Mouse (Mus musculus) lung, embryonic 14.5 days (tissue): ENCODE results near the gene Ripor2. TPM values are rescaled to one million over a fixed set of nuclear protein-coding genes. Genes with fewer than 3 reads are reported as not detected.

ENCODE experiments used
- ATAC-seq: fragments of 200-750 bp; cut with Nextera tagmentation; 2 replicates; pipeline ENCODE4 v1.8.0; 2017; ENCODE audit warnings: mild to moderate bottlenecking, moderate TSS enrichment, moderate library complexity; ENCODE audit not compliant: insufficient read depth
- DNase-seq: peaks from one replicate; pipeline ENCODE4 v3.0.0-alpha.2; 2015
- H3K27ac ChIP-seq: fragments of 300-500 bp; sonication (generic); 2 replicates; pipeline ENCODE4 v1.5.1; 2014; ENCODE audit warnings: low read depth, mild to moderate bottlenecking, moderate library complexity
- H3K27me3 ChIP-seq: fragments of 300-500 bp; sonication (generic); 2 replicates; pipeline ENCODE4 v1.6.1; 2014; ENCODE audit warnings: low read length, control low read depth; ENCODE audit not compliant: insufficient read depth
- H3K36me3 ChIP-seq: fragments of 300-500 bp; sonication (generic); 2 replicates; pipeline ENCODE4 v1.6.1; 2014; ENCODE audit warnings: control low read depth; ENCODE audit not compliant: insufficient read depth
- H3K4me1 ChIP-seq: fragments of 300-500 bp; sonication (generic); 2 replicates; pipeline ENCODE4 v1.6.1; 2014; ENCODE audit warnings: antibody characterized with exemption, control low read depth; ENCODE audit not compliant: insufficient read depth
- H3K4me2 ChIP-seq: fragments of 300-500 bp; sonication (generic); 2 replicates; pipeline ENCODE4 v1.6.1; 2014; ENCODE audit warnings: mild to moderate bottlenecking
- H3K4me3 ChIP-seq: fragments of 300-500 bp; sonication (generic); 2 replicates; pipeline ENCODE4 v1.5.1; 2014; ENCODE audit warnings: low read depth, low read length
- H3K9ac ChIP-seq: fragments of 300-500 bp; sonication (generic); 2 replicates; pipeline ENCODE4 v1.6.1; 2014
- H3K9me3 ChIP-seq: fragments of 300-500 bp; sonication (generic); 2 replicates; pipeline ENCODE4 v1.6.1; 2016; ENCODE audit warnings: low read depth, low read length, control low read depth
- CTCF ChIP-seq: IDR thresholded peaks from 2 replicates; pipeline ENCODE4 v1.5.1; 2016; ENCODE audit warnings: antibody characterized with exemption, low read depth
- WGBS: fragments of 180-500 bp; shearing (Covaris S2); extraction: QIAGEN DNeasy Blood & Tissue Kit; methylation state at CpG from one replicate; pipeline ENCODE4 v1.1.7; 2014; 5-methylcytosine and 5-hydroxymethylcytosine counted together
- polyA plus RNA-seq: library from polyadenylated mRNA; unstranded; fragments of >200 nt; fragmentation: Nextera tagmentation; extraction: Ambion mirVana; gene quantifications from 2 replicates; pipeline ENCODE4 v1.2.1, GENCODE M21; 2014

Gene Ripor2
- polyA plus RNA-seq, 1 experiment from 2014 or later = 5.6 TPM

DNA sequence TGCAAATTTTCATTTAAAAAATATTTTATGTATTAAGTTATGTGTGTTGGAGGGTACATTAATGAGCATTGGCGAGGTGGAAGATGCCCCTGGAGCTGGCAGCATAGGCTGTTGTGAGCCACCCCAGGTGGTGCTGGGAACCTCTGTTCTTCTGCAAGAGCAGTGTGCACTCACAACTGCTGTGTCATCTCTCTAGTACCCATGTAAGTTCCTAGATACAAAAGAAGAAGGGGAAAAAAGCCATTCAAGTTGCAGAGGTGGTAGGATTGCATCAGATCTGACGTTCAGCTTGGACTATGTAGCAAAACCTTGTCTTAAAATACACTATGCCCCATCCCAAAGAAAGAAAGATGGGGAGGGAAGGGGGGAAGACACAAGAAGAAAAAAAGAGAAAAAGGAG is 65.5 kb downstream of the Ripor2 start:
- ATAC-seq = no peak
- peaks cover 6% of the 10 kb centered on the region; the same call in 1 of the 2 replicates for H3K4me1 ChIP-seq
- 78% methylated on average over 2 of the region's 2 CpGs for WGBS
- H3K36me3 ChIP-seq = no peaks in the 10 kb centered on the region
- no peak for DNase-seq
- no peak overlapping the region for H3K4me3 ChIP-seq
- no peaks in the 10 kb centered on the region for H3K27me3 ChIP-seq
- no peak overlapping the region for H3K4me2 ChIP-seq
- no peak overlapping the region for H3K9ac ChIP-seq
- no peaks in the 10 kb centered on the region for H3K9me3 ChIP-seq
- no peak for TF ChIP-seq CTCF
- no peak overlapping the region for H3K27ac ChIP-seq

DNA sequence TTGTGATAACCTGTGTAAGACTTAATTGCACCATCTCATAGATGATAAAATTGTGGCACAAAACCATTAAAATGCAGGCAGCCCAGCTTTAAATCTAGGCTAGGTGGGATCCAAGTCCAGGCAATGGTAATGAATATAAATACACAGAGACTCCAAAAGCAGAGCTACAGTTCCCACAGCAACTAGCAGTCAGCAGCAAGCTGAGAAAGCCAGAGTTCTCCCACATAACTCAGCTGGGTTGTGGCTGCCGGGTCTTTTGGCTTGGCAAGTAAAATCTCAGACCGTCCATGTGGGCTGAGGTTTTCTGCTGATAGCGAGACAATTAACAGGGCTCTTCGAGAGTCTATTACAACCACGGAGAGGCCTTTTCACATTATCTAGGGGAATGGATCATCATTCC is 66.0 kb downstream of the Ripor2 start:
- no peaks in the 10 kb centered on the region for H3K9me3 ChIP-seq
- WGBS = 62% methylated on average over 5 of the region's 5 CpGs

DNA sequence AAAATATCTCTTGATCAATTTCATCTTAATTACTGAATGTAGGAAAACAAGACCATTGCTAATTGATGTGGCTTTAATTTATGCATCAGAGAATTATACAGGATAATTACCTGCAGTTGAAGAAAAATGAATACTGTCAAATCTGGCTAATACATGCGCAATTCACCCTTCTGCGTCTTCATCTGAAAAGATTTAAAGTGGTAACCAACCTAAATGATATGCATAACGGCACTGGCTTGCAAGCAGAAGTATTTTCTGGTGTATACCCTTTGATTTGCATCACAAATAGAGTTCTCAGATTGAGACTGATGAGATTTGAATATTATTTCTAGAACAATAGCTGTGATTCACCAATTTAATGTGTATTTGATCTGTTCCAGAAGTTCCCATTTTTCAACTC is 66.7 kb downstream of the Ripor2 start:
- DNase-seq (no peak), ATAC-seq (no peak)
- 95% methylated on average over 3 of the region's 3 CpGs for WGBS
- H3K27me3 ChIP-seq = no peaks in the 10 kb centered on the region
- H3K4me3 ChIP-seq = no peak overlapping the region
- TF ChIP-seq CTCF = no peak
- no peaks in the 10 kb centered on the region for H3K36me3 ChIP-seq
- no peak overlapping the region for H3K9ac ChIP-seq
- H3K27ac ChIP-seq = no peak overlapping the region
- no peak overlapping the region for H3K4me2 ChIP-seq
- no peaks in the 10 kb centered on the region for H3K9me3 ChIP-seq
- H3K4me1 ChIP-seq = peaks cover 5% of the 10 kb centered on the region; the same call in 1 of the 2 replicates

More for the DNA sequence above, 66.0 kb downstream of the Ripor2 start:
- H3K27ac ChIP-seq = no peak overlapping the region
- ATAC-seq = no peak
- peaks cover 6% of the 10 kb centered on the region; the same call in 1 of the 2 replicates for H3K4me1 ChIP-seq
- no peaks in the 10 kb centered on the region for H3K36me3 ChIP-seq
- DNase-seq = no peak
- TF ChIP-seq CTCF = no peak
- no peak overlapping the region for H3K4me3 ChIP-seq
- H3K4me2 ChIP-seq = no peak overlapping the region
- no peaks in the 10 kb centered on the region for H3K27me3 ChIP-seq
- H3K9ac ChIP-seq = no peak overlapping the region

DNA sequence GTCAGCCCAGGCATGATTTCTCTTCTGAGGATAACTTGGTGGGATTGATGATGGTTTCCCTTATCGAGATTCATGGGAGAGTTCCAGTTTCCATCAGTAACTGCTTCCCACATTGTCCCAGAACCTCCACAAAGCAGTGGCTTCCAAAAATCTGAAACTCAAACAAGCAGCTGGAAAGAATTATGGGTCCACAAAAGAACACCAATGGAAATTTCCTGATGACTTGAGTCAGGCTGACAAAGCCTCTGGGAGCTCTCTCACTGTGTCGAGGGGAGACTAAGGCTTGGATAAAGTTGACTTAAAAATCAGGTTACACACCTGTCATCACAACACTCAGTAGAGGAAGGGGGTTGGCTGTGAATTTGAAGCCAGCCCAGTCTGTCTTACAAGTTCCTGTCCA is 67.1 kb downstream of the Ripor2 start:
- H3K27ac ChIP-seq = no peak overlapping the region
- H3K4me2 ChIP-seq = no peak overlapping the region
- no peak overlapping the region for H3K9ac ChIP-seq
- no peaks in the 10 kb centered on the region for H3K36me3 ChIP-seq
- TF ChIP-seq CTCF = no peak
- no peak for ATAC-seq
- no peaks in the 10 kb centered on the region for H3K27me3 ChIP-seq
- no peak overlapping the region for H3K4me3 ChIP-seq
- 66% methylated on average over 2 of the region's 2 CpGs for WGBS
- peaks cover under 1% of the 10 kb centered on the region; the same call in 1 of the 2 replicates for H3K4me1 ChIP-seq
- no peak for DNase-seq
- H3K9me3 ChIP-seq = no peaks in the 10 kb centered on the region

DNA sequence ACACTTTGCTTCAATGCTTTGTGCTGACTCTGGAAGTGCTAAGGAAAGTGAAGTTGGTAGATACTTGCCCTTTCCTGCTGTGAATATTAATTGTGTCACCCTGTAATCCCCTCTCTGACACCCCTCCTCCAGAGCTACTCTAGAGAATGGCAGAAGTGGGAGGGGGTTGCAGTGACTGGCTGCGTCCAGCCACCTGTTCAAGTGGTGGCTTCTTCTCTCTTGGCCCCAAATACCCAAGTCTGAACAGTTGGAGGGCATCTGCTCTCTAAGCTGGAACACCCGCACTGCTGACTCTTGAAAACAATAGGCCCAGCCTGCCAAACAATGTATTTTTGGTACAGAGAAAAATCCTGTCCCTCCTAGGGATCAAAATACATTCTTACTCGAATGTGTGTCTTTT is 69.0 kb downstream of the Ripor2 start:
- 63% methylated on average over 3 of the region's 3 CpGs for WGBS
- no peaks in the 10 kb centered on the region for H3K27me3 ChIP-seq
- DNase-seq = no peak
- H3K4me3 ChIP-seq = no peak overlapping the region
- H3K36me3 ChIP-seq = no peaks in the 10 kb centered on the region
- H3K4me2 ChIP-seq = no peak overlapping the region
- no peak overlapping the region for H3K9ac ChIP-seq
- H3K4me1 ChIP-seq = no peaks in the 10 kb centered on the region
- no peak for TF ChIP-seq CTCF
- H3K27ac ChIP-seq = no peak overlapping the region
- ATAC-seq = no peak
- no peaks in the 10 kb centered on the region for H3K9me3 ChIP-seq

DNA sequence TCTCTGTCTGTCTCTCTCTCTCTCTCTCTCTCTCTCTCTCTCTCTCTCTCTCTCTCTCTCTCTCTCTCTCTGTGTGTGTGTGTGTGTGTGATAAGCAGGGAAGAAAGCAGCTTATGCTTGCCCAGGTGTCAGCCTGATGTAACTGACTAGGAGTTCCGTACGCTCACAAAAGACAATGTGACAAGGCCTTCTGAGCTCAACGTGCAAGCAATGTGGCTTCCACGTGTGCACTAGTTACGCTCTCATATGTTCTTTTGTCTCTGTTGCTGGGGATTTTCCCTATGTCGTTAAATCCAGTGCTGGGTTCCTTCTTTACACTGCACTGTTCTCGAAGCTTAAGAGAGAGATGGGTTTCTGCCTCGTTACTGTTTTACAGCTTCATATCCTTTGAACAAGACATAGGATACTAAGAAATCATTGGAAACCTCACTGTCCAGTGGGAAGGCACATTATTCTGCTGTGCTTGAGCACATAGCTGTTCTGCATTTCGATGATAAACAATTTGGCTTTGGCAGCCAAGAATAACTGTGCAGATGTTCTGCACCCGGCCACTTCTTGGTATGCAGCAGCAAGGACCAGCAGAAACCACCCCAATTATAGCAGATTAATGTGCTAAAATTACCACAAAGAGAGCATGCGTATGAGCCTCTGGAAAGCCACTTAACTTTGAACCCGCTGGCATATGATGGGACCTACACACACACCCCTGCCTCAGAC is 73.1 kb downstream of the Ripor2 start:
- ATAC-seq (no peak), DNase-seq (peak; percentile 53)
- Histone ChIP-seq H3K27ac (no peak overlapping the region), H3K9me3 (no peaks in the 10 kb centered on the region), H3K4me1 (no peaks in the 10 kb centered on the region), H3K4me2 (no peak overlapping the region), H3K27me3 (no peaks in the 10 kb centered on the region), H3K4me3 (no peak overlapping the region), H3K36me3 (no peaks in the 10 kb centered on the region), H3K9ac (no peak overlapping the region)
- 63% methylated on average over 12 of the region's 12 CpGs for WGBS
- TF ChIP-seq CTCF = no peak

DNA sequence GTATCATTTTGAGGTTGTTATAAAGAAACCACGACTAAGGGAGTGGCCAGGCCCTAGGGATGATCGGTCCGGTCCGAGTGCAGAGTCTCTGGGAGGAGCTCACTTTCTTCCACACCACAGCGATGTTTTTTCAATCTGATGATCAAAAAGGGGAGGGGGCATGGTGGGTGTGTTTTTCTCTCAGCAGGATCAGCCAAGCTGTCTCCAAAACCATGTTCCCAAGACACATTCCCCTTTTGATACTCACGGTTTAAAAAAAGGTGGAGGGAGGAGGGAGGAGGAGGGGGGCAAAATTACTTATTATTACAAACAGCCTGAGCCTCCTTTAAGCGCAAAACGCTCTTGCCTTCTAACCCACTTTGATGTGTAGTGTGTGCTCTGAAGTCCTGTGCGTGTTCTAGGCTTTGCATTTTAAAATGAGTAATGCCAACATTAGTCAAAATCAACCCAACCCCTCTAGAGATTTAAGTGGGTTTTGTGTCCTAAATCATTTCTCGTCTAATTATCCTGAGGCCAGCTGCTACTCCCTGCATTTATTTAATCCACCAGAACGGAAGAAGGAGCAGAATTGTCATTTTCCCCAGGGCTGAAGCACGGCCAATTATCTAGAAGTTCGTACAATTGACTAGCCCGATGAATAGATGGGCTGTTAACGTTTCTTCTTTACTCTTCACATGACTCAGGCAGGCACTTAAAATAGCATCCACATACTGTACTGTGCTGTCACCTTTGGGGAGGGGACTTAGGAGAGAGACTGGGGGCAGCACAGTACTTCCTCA is 74.9 kb downstream of the Ripor2 start:
- Histone ChIP-seq H3K9me3 (no peaks in the 10 kb centered on the region), H3K27ac (no peak overlapping the region), H3K4me1 (no peaks in the 10 kb centered on the region), H3K9ac (no peak overlapping the region), H3K36me3 (no peaks in the 10 kb centered on the region), H3K4me2 (no peak overlapping the region), H3K4me3 (no peak overlapping the region), H3K27me3 (no peaks in the 10 kb centered on the region)
- no peak for TF ChIP-seq CTCF
- DNase-seq (no peak), ATAC-seq (no peak)
- 39% methylated on average over 15 of the region's 15 CpGs for WGBS
